Mouse (Mus musculus) ES-Bruce4 (cell line): Measurements from ENCODE around the gene Cops3. TPM values are rescaled to one million over a fixed set of nuclear protein-coding genes. Genes with fewer than 3 reads are reported as not detected.

Experiments used
- H3K27ac ChIP-seq: 2 replicates; pipeline ENCODE4 v1.5.1; 2012; ENCODE audit warnings: low read length, inconsistent platforms; ENCODE audit not compliant: insufficient read depth
- H3K27me3 ChIP-seq: 2 replicates; pipeline ENCODE4 v1.6.1; 2012; ENCODE audit warnings: mild to moderate bottlenecking, low read length, inconsistent platforms; ENCODE audit not compliant: control insufficient read depth, poor library complexity, insufficient read depth, severe bottlenecking
- H3K36me3 ChIP-seq: 2 replicates; pipeline ENCODE4 v1.6.1; 2012; ENCODE audit warnings: inconsistent platforms, mild to moderate bottlenecking, low read length, moderate library complexity; ENCODE audit not compliant: control insufficient read depth, poor library complexity, insufficient read depth, severe bottlenecking
- H3K4me1 ChIP-seq: one replicate; pipeline ENCODE4 v1.8.1; 2011; ENCODE audit warnings: low read length; ENCODE audit not compliant: control insufficient read depth, insufficient read depth
- H3K4me3 ChIP-seq: 2 replicates; pipeline ENCODE4 v1.5.1; 2011; ENCODE audit warnings: low read depth, mild to moderate bottlenecking, low read length
- H3K9ac ChIP-seq: 2 replicates; pipeline ENCODE4 v1.6.1; 2012; ENCODE audit warnings: low read depth, mild to moderate bottlenecking, inconsistent platforms; ENCODE audit not compliant: poor library complexity, severe bottlenecking
- H3K9me3 ChIP-seq: replicated peaks from 2 replicates; pipeline ENCODE4 v1.6.1; 2012; ENCODE audit warnings: mild to moderate bottlenecking, low read length, inconsistent platforms; ENCODE audit not compliant: control insufficient read depth, poor library complexity, insufficient read depth, severe bottlenecking
- CTCF ChIP-seq: IDR thresholded peaks from one replicate; pipeline ENCODE4 v1.8.1; 2011; ENCODE audit warnings: low read depth, low read length
- EP300 ChIP-seq: IDR thresholded peaks from 2 replicates; pipeline ENCODE4 v1.6.1; 2011; ENCODE audit warnings: low read depth, low read length; ENCODE audit not compliant: insufficient read depth
- POLR2A ChIP-seq: IDR thresholded peaks from one replicate; pipeline ENCODE4 v1.8.1; 2011; ENCODE audit warnings: low read length; ENCODE audit not compliant: insufficient read depth
- polyA plus RNA-seq: library from polyadenylated mRNA; stranded (reverse); fragments of >200 nt; gene quantifications from 2 replicates; pipeline ENCODE4 v1.2.4, GENCODE M21; 2011; ENCODE audit warnings: low read depth; ENCODE audit not compliant: missing spikeins, insufficient read depth, insufficient read length

Cops3 gene
- polyA plus RNA-seq = 121 and 131 TPM in 2 replicates

DNA sequence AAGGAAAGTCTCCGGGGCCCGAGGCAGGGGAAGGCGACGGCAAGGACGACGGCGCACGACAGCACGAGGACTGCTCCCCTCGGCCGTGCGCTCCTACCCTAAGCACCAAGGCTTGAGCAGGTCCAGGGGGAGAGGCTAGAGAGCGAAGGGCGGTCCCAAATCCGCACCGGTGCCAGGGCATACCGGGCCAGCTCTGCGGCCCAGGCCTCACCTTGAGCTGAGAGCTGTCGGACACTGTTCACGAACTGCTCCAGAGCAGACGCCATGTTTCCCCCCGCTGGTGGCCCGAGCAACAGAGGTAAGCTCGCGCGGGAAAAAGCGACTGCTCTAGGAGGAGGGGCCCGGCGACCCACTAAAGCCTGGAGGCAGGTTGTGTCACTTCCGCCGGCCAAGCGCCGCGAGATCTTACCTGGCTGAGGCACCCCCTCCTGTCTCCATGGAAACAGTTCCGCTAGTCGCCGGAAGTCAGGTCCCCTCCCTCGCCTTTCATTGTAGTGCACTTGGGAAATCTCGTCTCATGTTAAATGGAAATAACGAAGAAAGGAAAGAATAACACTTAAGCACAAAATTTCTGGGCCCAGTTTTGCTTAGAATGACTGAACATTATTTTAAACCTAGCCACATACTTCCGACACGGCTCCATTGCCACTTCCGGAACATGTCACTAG is at the start of gene Cops3:
Gene Cops3 (minus strand): TSS at position 380 of the 668 bp plus-strand sequence.
- H3K4me1 ChIP-seq = no peaks in the 10 kb centered on the region
- no peaks in the 10 kb centered on the region for H3K9me3 ChIP-seq
- H3K27me3 ChIP-seq = no peaks in the 10 kb centered on the region
- H3K27ac ChIP-seq = peak within 1 kb of the TSS; percentile 30; the same call in 1 of the 2 replicates
- TF ChIP-seq POLR2A (peak; percentile 25), CTCF (no peak), EP300 (no peak)
- peak within 1 kb of the TSS; percentile 78 for H3K4me3 ChIP-seq
- H3K36me3 ChIP-seq = peaks cover 12% of the 10 kb centered on the region
- H3K9ac ChIP-seq = peak within 1 kb of the TSS; percentile 48

- Histone ChIP-seq H3K27ac (no peak overlapping the region), H3K9me3 (peaks cover 4% of the 10 kb centered on the region; the same call in 1 of the 2 replicates), H3K4me1 (peaks cover 4% of the 10 kb centered on the region), H3K36me3 (no peaks in the 10 kb centered on the region), H3K27me3 (no peaks in the 10 kb centered on the region), H3K4me3 (no peak overlapping the region), H3K9ac (no peak overlapping the region)
- TF ChIP-seq CTCF (no peak), POLR2A (no peak), EP300 (no peak)
Measured at GRCm38 (mm10) chr11:59888151-59888550, 48.5 kb upstream of the Cops3 start.

DNA sequence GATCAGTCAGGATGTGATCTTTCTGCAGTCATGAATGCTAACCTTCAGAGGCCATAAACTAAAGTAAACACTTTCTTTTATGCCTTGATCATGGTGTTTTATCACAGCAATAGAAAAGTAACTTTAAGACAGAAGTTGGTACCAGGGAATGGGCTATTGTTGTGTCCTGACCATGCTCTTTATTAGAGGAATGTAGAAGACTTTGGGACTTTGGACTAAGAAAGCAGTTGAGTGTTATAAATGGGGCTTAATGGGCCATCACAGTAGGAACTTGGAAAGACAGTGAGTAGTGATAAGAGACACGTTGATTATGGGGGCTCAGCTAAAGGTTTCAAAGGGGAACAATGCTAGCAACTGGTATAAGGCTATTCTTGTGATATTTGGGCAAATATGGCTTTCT is 47.3 kb upstream of the Cops3 start:
- Histone ChIP-seq H3K4me1 (no peaks in the 10 kb centered on the region), H3K27ac (no peak overlapping the region), H3K27me3 (no peaks in the 10 kb centered on the region), H3K4me3 (no peak overlapping the region), H3K9ac (no peak overlapping the region), H3K9me3 (peaks cover 4% of the 10 kb centered on the region; the same call in 1 of the 2 replicates), H3K36me3 (no peaks in the 10 kb centered on the region)
- TF ChIP-seq CTCF (no peak), POLR2A (no peak), EP300 (no peak)

- no peaks in the 10 kb centered on the region for H3K36me3 ChIP-seq
- H3K27me3 ChIP-seq = no peaks in the 10 kb centered on the region
- no peak for TF ChIP-seq CTCF
- TF ChIP-seq EP300 = no peak
- TF ChIP-seq POLR2A = no peak
- H3K4me3 ChIP-seq = no peak overlapping the region
- H3K9ac ChIP-seq = no peak overlapping the region
- no peaks in the 10 kb centered on the region for H3K4me1 ChIP-seq
- no peak overlapping the region for H3K27ac ChIP-seq
- peaks cover 4% of the 10 kb centered on the region; the same call in 1 of the 2 replicates for H3K9me3 ChIP-seq
Measured at GRCm38 (mm10) chr11:59885217-59885986, 45.8 kb upstream of the Cops3 start.

DNA sequence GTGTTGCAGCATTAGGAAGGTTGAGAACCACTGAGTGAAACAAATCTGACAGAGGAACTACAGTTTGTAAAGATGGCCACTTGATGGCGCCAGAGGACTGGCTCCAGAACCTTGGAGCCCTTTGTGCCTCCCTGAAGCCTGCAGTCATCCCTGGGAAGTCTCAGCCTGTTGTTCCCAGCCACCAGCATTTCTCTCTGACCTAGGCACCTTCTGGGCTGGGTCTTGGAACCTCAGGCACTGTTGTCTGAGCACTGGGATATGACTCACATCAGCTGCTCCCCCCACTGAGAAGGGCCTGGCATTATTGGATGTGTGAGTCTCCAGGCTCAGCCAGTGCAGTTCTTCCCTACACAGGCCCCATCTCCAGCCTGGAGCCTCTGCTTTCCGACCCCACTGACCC is 40.4 kb upstream of the Cops3 start:
- no peak overlapping the region for H3K27ac ChIP-seq
- no peaks in the 10 kb centered on the region for H3K36me3 ChIP-seq
- no peak overlapping the region for H3K9ac ChIP-seq
- H3K9me3 ChIP-seq = no peaks in the 10 kb centered on the region
- no peaks in the 10 kb centered on the region for H3K4me1 ChIP-seq
- TF ChIP-seq POLR2A (no peak), EP300 (no peak), CTCF (peak; percentile 87)
- H3K4me3 ChIP-seq = no peak overlapping the region
- no peaks in the 10 kb centered on the region for H3K27me3 ChIP-seq

DNA sequence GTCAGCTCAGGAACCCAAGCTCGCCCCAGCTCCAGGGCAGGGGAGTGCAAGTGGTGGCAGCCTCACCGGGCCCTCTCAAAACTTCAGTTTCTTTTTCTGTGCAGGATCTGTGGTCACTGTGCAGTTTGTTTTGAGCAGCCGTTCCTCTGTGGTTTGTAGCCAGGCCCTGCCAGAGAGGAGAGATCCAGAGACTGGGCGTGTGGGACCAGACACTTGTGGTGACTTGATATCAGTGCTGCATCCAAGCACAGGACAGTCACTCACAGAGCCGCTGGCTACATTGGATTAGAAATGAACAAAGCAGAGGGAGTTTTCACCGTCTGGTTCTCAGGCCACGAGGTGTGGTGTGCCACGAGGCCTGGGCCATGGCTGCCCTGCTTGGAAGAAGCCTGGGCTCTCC is 32.5 kb upstream of the Cops3 start:
- Histone ChIP-seq H3K4me3 (no peak overlapping the region), H3K9ac (no peak overlapping the region), H3K27me3 (no peaks in the 10 kb centered on the region), H3K27ac (no peak overlapping the region), H3K36me3 (no peaks in the 10 kb centered on the region), H3K4me1 (no peaks in the 10 kb centered on the region), H3K9me3 (no peaks in the 10 kb centered on the region)
- TF ChIP-seq EP300 = no peak
- no peak for TF ChIP-seq POLR2A
- no peak for TF ChIP-seq CTCF
